Mouse (Mus musculus): Measurements from ENCODE around the gene Slc27a1. TPM values are rescaled to one million over a fixed set of nuclear protein-coding genes. Genes with fewer than 3 reads are reported as not detected.

Slc27a1 gene
- polyA plus RNA-seq, 1 experiment from 2014 or later = 26.5 TPM

GRCm38 (mm10) chr8:71537028-71537867 lies 31.4 kb upstream of the Slc27a1 start, which contains the start of gene Bst2:
Gene Bst2 (minus strand): TSS chr8:71537456.
- peak; percentile 92 for DNase-seq (ENCODE audit: low spot score)
- H3K9me3 ChIP-seq (ENCODE audit: control insufficient read depth, low read length) = no peaks in the 10 kb centered on the region

GRCm38 (mm10) chr8:71542632-71543343 lies 25.9 kb upstream of the Slc27a1 start, which contains the start of gene Mvb12a:
Gene Mvb12a (plus strand): TSS chr8:71542922.
- H3K9me3 ChIP-seq (ENCODE audit: control insufficient read depth, low read length) = no peaks in the 10 kb centered on the region
- ATAC-seq (ENCODE audit: low FRiP score, low TSS enrichment) (peak; percentile 97), DNase-seq (ENCODE audit: low spot score) (peak; percentile 96)
- H3K4me2 ChIP-seq (replicated peaks; ENCODE audit: low read depth) = peak within 1 kb of the TSS; percentile 86
- peak within 1 kb of the TSS; percentile 69 for H3K9ac ChIP-seq (ENCODE audit: low read length)
- H3K4me3 ChIP-seq (ENCODE audit: low read depth, low read length) = peak within 1 kb of the TSS; percentile 80
- peaks cover 5% of the 10 kb centered on the region; the same call in 1 of the 2 replicates for H3K36me3 ChIP-seq (ENCODE audit: control insufficient read depth, insufficient read depth, low read length)
- H3K4me1 ChIP-seq (replicated peaks; ENCODE audit: control insufficient read depth, insufficient read depth) = no peaks in the 10 kb centered on the region; the same call in 1 of the 2 replicates
- H3K27ac ChIP-seq (replicated peaks) = no peak within 1 kb of the TSS; the same call in 1 of the 2 replicates
- WGBS = under 1% methylated on average over 52 of the region's 55 CpGs
- TF ChIP-seq EP300 (optimal IDR thresholded peaks at IDR 0.05) (no peak), CTCF (IDR thresholded peaks at IDR 0.05; ENCODE audit: low read depth) (no peak)
- no peaks in the 10 kb centered on the region for H3K27me3 ChIP-seq (ENCODE audit: control insufficient read depth, insufficient read depth, low read length)

More at GRCm38 (mm10) chr8:71537028-71537867, 31.4 kb upstream of the Slc27a1 start, which contains the start of gene Bst2:
- H3K36me3 ChIP-seq (ENCODE audit: control insufficient read depth, insufficient read depth, low read length) = no peaks in the 10 kb centered on the region
- H3K27ac ChIP-seq (replicated peaks) = peak within 1 kb of the TSS; percentile 85
- 2% methylated on average over 37 of the region's 37 CpGs for WGBS
- H3K9ac ChIP-seq (ENCODE audit: low read length) = peak within 1 kb of the TSS; percentile 65
- ATAC-seq (ENCODE audit: low FRiP score, low TSS enrichment) = peak; percentile 90
- peak within 1 kb of the TSS; percentile 52 for H3K4me3 ChIP-seq (ENCODE audit: low read depth, low read length)
- H3K4me1 ChIP-seq (replicated peaks; ENCODE audit: control insufficient read depth, insufficient read depth) = no peaks in the 10 kb centered on the region; the same call in 1 of the 2 replicates
- peak within 1 kb of the TSS; percentile 71 for H3K4me2 ChIP-seq (replicated peaks; ENCODE audit: low read depth)
- H3K27me3 ChIP-seq (ENCODE audit: control insufficient read depth, insufficient read depth, low read length) = no peaks in the 10 kb centered on the region
- TF ChIP-seq EP300 (optimal IDR thresholded peaks at IDR 0.05) (no peak), CTCF (IDR thresholded peaks at IDR 0.05; ENCODE audit: low read depth) (peak; percentile 39)

DNA sequence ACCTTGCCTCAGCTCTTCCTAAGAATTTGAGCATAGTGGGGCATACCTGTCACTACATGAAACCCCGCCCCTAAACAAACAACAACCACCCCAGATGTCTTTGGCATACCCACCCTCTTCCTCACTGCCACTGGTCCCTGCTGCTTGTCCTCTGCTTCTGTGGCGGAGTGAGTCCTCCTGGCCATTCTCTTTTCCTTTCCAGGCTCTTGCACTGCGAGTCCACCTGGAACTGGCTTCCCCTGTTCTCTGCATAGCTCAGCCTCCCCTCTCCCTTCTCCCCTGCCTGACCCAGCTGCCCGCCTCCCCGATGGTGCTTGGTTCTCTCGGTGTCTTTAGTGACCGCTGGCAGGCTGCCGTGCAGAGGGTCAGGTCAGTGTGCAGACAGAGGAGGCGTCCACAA lies 24.9 kb upstream of the Slc27a1 start:
- Histone ChIP-seq H3K9me3 (ENCODE audit: control insufficient read depth, low read length) (no peaks in the 10 kb centered on the region), H3K4me2 (replicated peaks; ENCODE audit: low read depth) (peak overlapping the region; percentile 86), H3K4me1 (replicated peaks; ENCODE audit: control insufficient read depth, insufficient read depth) (no peaks in the 10 kb centered on the region), H3K27ac (replicated peaks) (no peak overlapping the region), H3K27me3 (ENCODE audit: control insufficient read depth, insufficient read depth, low read length) (no peaks in the 10 kb centered on the region), H3K36me3 (ENCODE audit: control insufficient read depth, insufficient read depth, low read length) (peaks cover 10% of the 10 kb centered on the region; the same call in 1 of the 2 replicates), H3K4me3 (ENCODE audit: low read depth, low read length) (peak overlapping the region; percentile 80; the same call in 1 of the 2 replicates), H3K9ac (ENCODE audit: low read length) (no peak overlapping the region; the same call in 1 of the 2 replicates)
- TF ChIP-seq EP300 (optimal IDR thresholded peaks at IDR 0.05) (no peak), CTCF (IDR thresholded peaks at IDR 0.05; ENCODE audit: low read depth) (no peak)
- ATAC-seq (ENCODE audit: low FRiP score, low TSS enrichment) = no peak
- 82% methylated on average over 9 of the region's 9 CpGs for WGBS
- DNase-seq (ENCODE audit: low spot score) = no peak

DNA sequence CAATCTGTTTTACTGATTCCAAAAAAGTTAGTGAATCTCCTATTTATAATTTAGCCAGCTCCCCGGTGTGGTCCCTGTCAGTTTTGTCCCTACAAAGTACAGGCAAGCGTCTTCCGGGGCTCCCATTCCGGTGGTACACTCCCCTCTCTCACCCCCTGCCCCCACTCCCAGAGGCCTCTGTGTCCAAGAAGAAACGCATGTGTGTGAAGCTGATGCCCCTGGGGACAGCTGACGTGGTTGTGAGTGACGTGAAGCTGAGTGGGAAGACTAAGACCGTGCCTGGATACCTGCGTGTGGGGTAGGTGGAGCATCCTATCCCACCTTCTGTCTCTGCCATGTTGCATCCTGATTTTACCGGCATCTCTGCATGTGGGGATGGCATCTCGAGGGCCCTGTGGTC lies 23.6 kb upstream of the Slc27a1 start:
- WGBS = 92% methylated on average over 11 of the region's 11 CpGs

GRCm38 (mm10) chr8:71547590-71547989 lies 21.1 kb upstream of the Slc27a1 start:
- ATAC-seq (ENCODE audit: low FRiP score, low TSS enrichment) (no peak), DNase-seq (ENCODE audit: low spot score) (no peak)
- H3K4me1 ChIP-seq (replicated peaks; ENCODE audit: control insufficient read depth, insufficient read depth) = no peaks in the 10 kb centered on the region
- peaks cover 11% of the 10 kb centered on the region; the same call in 1 of the 2 replicates for H3K36me3 ChIP-seq (ENCODE audit: control insufficient read depth, insufficient read depth, low read length)
- TF ChIP-seq CTCF (IDR thresholded peaks at IDR 0.05; ENCODE audit: low read depth) (no peak), EP300 (optimal IDR thresholded peaks at IDR 0.05) (no peak)
- H3K4me2 ChIP-seq (replicated peaks; ENCODE audit: low read depth) = no peak overlapping the region
- 86% methylated on average over 7 of the region's 7 CpGs for WGBS
- no peak overlapping the region for H3K4me3 ChIP-seq (ENCODE audit: low read depth, low read length)
- H3K27me3 ChIP-seq (ENCODE audit: control insufficient read depth, insufficient read depth, low read length) = no peaks in the 10 kb centered on the region
- no peak overlapping the region for H3K27ac ChIP-seq (replicated peaks)
- no peak overlapping the region for H3K9ac ChIP-seq (ENCODE audit: low read length)
- no peaks in the 10 kb centered on the region for H3K9me3 ChIP-seq (ENCODE audit: control insufficient read depth, low read length)

More for the DNA sequence above, 23.6 kb upstream of the Slc27a1 start:
- no peak overlapping the region for H3K4me3 ChIP-seq (ENCODE audit: low read depth, low read length)
- ATAC-seq (ENCODE audit: low FRiP score, low TSS enrichment) (no peak), DNase-seq (ENCODE audit: low spot score) (no peak)
- no peak overlapping the region for H3K27ac ChIP-seq (replicated peaks)
- H3K9ac ChIP-seq (ENCODE audit: low read length) = no peak overlapping the region
- no peaks in the 10 kb centered on the region for H3K4me1 ChIP-seq (replicated peaks; ENCODE audit: control insufficient read depth, insufficient read depth)
- H3K9me3 ChIP-seq (ENCODE audit: control insufficient read depth, low read length) = no peaks in the 10 kb centered on the region
- peaks cover 11% of the 10 kb centered on the region; the same call in 1 of the 2 replicates for H3K36me3 ChIP-seq (ENCODE audit: control insufficient read depth, insufficient read depth, low read length)
- no peaks in the 10 kb centered on the region for H3K27me3 ChIP-seq (ENCODE audit: control insufficient read depth, insufficient read depth, low read length)
- no peak overlapping the region for H3K4me2 ChIP-seq (replicated peaks; ENCODE audit: low read depth)
- TF ChIP-seq CTCF (IDR thresholded peaks at IDR 0.05; ENCODE audit: low read depth) = no peak
- no peak for TF ChIP-seq EP300 (optimal IDR thresholded peaks at IDR 0.05)
